Mouse (Mus musculus) B cell, adult 62 days (primary cell): ENCODE measurements around the gene Ceacam5. TPM values are rescaled to one million over a fixed set of nuclear protein-coding genes. Genes with fewer than 3 reads are reported as not detected.

Source experiments
- total RNA-seq: library from RNA; stranded (reverse); gene quantifications from 4 replicates; pipeline ENCODE4 v1.2.4, GENCODE M21; 2023

Gene Ceacam5
- not detected in 4 replicates for total RNA-seq

GRCm38 (mm10) chr7:17712938-17713337 lies at the start of gene Ceacam5:
Gene Ceacam5 (plus strand): TSS chr7:17713238.

Other genes with a start within 250 kb of the Ceacam5 start
- not detected in 4 replicates for gene Ceacam14, start 99.4 kb downstream of the Ceacam5 start, total RNA-seq
- not detected in 4 replicates for gene Gm5155, start 158.5 kb downstream of the Ceacam5 start, total RNA-seq